Mouse (Mus musculus) thymus, adult 2 months (tissue): ENCODE measurements at regions not wholly inside any gene's neighbourhood (a gene's known extent, or its start where the extent isn't known, plus 50 kb on each side); places are given as distances from the start of the nearest gene placed in this dataset.

Experiments
- CTCF ChIP-seq: fragments of 200-500 bp; IDR thresholded peaks from 2 replicates; pipeline ENCODE4 v1.5.1; 2012; ENCODE audit warnings: mild to moderate bottlenecking, control low read depth, low read length, moderate library complexity, borderline replicate concordance; ENCODE audit not compliant: control insufficient read depth, poor library complexity, insufficient read depth; ENCODE audit errors: extremely low read depth
- POLR2A ChIP-seq: fragments of 200-500 bp; IDR thresholded peaks from 2 replicates; pipeline ENCODE4 v1.6.1; 2012; ENCODE audit warnings: mild to moderate bottlenecking, low read length, control low read depth, moderate library complexity; ENCODE audit not compliant: control insufficient read depth, poor library complexity, insufficient read depth; ENCODE audit errors: extremely low read depth

DNA sequence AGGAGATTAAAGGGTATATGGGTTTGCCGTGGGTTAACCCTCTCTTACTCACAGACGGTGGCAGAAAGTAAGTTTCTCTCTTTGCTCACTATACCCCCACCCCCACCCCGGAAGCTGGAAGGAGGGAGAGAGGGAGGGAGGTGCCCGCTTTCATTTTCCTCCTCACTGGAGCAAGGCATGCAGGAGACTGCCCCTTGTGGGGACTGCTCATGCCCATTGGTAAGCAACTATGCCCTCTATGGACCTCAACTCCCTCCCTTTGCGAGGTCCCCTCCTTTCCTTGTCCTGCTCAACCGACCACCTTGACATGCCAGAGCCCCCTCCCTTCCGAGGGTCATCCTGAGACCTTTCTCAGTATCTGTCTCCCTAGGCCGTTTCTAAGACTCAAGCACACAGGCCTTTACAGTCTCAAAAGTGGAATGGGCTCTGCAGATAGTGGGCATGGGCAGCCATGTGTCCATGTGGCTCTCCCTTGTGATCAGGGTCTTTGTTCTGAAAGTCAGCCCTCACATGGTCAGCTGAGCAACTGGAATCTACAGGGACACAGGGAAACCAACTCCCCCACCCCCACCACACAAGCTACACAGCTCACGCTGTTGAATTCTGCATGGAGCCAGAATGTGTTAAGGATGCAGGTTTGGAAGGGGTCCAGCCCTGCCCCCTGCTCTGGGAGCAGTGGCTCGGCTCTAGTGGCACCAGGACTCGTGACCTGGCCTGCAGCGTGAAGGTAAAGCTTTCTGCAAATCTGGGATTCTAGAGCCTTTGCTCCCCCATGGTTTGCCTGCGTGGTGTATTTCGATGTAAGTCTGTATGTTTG, 116.8 kb upstream of the A530016L24Rik start:
- TF ChIP-seq POLR2A (no peak), CTCF (no peak)
